Mouse (Mus musculus) lung, embryonic 15.5 days (tissue): Measurements from ENCODE around the gene Ltbp4. TPM values are rescaled to one million over a fixed set of nuclear protein-coding genes. Genes with fewer than 3 reads are reported as not detected.
A peak's percentile ranks its signal among the peaks of the same experiment; 100 is the strongest.

Source experiments
- ATAC-seq: fragments of 200-750 bp; cut with Nextera tagmentation; 2 replicates; pipeline ENCODE4 v1.8.0; 2017; ENCODE audit warnings: moderate number of reproducible peaks, borderline replicate concordance; ENCODE audit not compliant: low FRiP score, low TSS enrichment; ENCODE audit errors: extremely low read depth
- H3K27ac ChIP-seq: fragments of 300-500 bp; sonication (generic); 2 replicates; pipeline ENCODE4 v1.5.1; 2015; ENCODE audit warnings: moderate library complexity, mild to moderate bottlenecking, inconsistent platforms
- H3K27me3 ChIP-seq: fragments of 300-500 bp; sonication (generic); 2 replicates; pipeline ENCODE4 v1.6.1; 2015; ENCODE audit warnings: inconsistent platforms
- H3K36me3 ChIP-seq: fragments of 300-500 bp; sonication (generic); 2 replicates; pipeline ENCODE4 v1.6.1; 2015; ENCODE audit warnings: inconsistent platforms
- H3K4me1 ChIP-seq: fragments of 300-500 bp; sonication (generic); 2 replicates; pipeline ENCODE4 v1.6.1; 2015; ENCODE audit warnings: inconsistent platforms
- H3K4me2 ChIP-seq: fragments of 300-500 bp; sonication (generic); 2 replicates; pipeline ENCODE4 v1.6.1; 2015; ENCODE audit warnings: inconsistent platforms, mild to moderate bottlenecking, moderate library complexity
- H3K4me3 ChIP-seq: fragments of 300-500 bp; sonication (generic); 2 replicates; pipeline ENCODE4 v1.5.1; 2015; ENCODE audit warnings: mild to moderate bottlenecking, inconsistent platforms
- H3K9ac ChIP-seq: fragments of 300-500 bp; sonication (generic); 2 replicates; pipeline ENCODE4 v1.6.1; 2015; ENCODE audit warnings: inconsistent platforms
- H3K9me3 ChIP-seq: fragments of 300-500 bp; sonication (generic); 2 replicates; pipeline ENCODE4 v1.6.1; 2016; ENCODE audit warnings: inconsistent platforms
- WGBS: fragments of 180-500 bp; shearing (Covaris S2); methylation state at CpG from one replicate; pipeline ENCODE4 v1.1.7; 2015; 5-methylcytosine and 5-hydroxymethylcytosine counted together
- polyA plus RNA-seq: library from polyadenylated mRNA; unstranded; fragments of >200 nt; fragmentation: Nextera tagmentation; extraction: Ambion mirVana; gene quantifications from 2 replicates; pipeline ENCODE4 v1.2.1, GENCODE M21; 2015

Ltbp4 gene
- polyA plus RNA-seq, 1 experiment from 2014 or later = 102 TPM

GRCm38 (mm10) chr7:27291795-27292466 is 45.6 kb downstream of the Ltbp4 start:
- WGBS = 11% methylated on average over 12 of the region's 12 CpGs
- Histone ChIP-seq H3K27me3 (no peaks in the 10 kb centered on the region), H3K4me1 (peaks cover 14% of the 10 kb centered on the region), H3K9ac (no peak overlapping the region), H3K9me3 (no peaks in the 10 kb centered on the region), H3K4me3 (no peak overlapping the region), H3K27ac (peak overlapping the region; percentile 93), H3K36me3 (no peaks in the 10 kb centered on the region), H3K4me2 (peak overlapping the region; percentile 4)
- peak; percentile 86 for ATAC-seq

GRCm38 (mm10) chr7:27290555-27290954 is 46.9 kb downstream of the Ltbp4 start:
- ATAC-seq = no peak
- H3K4me3 ChIP-seq = no peak overlapping the region
- H3K9me3 ChIP-seq = no peaks in the 10 kb centered on the region
- no peaks in the 10 kb centered on the region for H3K36me3 ChIP-seq
- H3K9ac ChIP-seq = no peak overlapping the region
- no peaks in the 10 kb centered on the region for H3K27me3 ChIP-seq
- H3K27ac ChIP-seq = no peak overlapping the region
- H3K4me1 ChIP-seq = peaks cover 15% of the 10 kb centered on the region
- WGBS = 60% methylated on average over 2 of the region's 2 CpGs
- no peak overlapping the region for H3K4me2 ChIP-seq

- Histone ChIP-seq H3K4me3 (no peak overlapping the region), H3K27me3 (no peaks in the 10 kb centered on the region), H3K4me2 (no peak overlapping the region), H3K27ac (no peak overlapping the region), H3K9ac (no peak overlapping the region), H3K9me3 (no peaks in the 10 kb centered on the region), H3K4me1 (peaks cover 24% of the 10 kb centered on the region), H3K36me3 (no peaks in the 10 kb centered on the region)
- ATAC-seq = no peak
- 86% methylated on average over 7 of the region's 7 CpGs for whole genome bisulfite sequencing
Observed at GRCm38 (mm10) chr7:27288732-27289131, 48.8 kb downstream of the Ltbp4 start.

- Histone ChIP-seq H3K4me2 (peak overlapping the region; percentile 47), H3K4me3 (peak overlapping the region; percentile 11; the same call in 1 of the 2 replicates), H3K27me3 (no peaks in the 10 kb centered on the region), H3K9me3 (no peaks in the 10 kb centered on the region), H3K9ac (no peak overlapping the region), H3K4me1 (peaks cover 10% of the 10 kb centered on the region), H3K36me3 (peaks cover 11% of the 10 kb centered on the region), H3K27ac (peak overlapping the region; percentile 64; the same call in 1 of the 2 replicates)
- WGBS = 4% methylated on average over 8 of the region's 8 CpGs
- peak; percentile 77 for ATAC-seq
Observed at GRCm38 (mm10) chr7:27285698-27286066, 51.8 kb downstream of the Ltbp4 start.

- peaks cover 10% of the 10 kb centered on the region for H3K4me1 ChIP-seq
- 1% methylated on average over 28 of the region's 28 CpGs for WGBS
- peaks cover 14% of the 10 kb centered on the region for H3K36me3 ChIP-seq
- H3K9ac ChIP-seq = 0 out of 2 replicates have a peak overlapping the region, but pooled peaks have one; percentile 0
- H3K4me2 ChIP-seq = peak overlapping the region; percentile 47
- no peaks in the 10 kb centered on the region for H3K27me3 ChIP-seq
- H3K9me3 ChIP-seq = no peaks in the 10 kb centered on the region
- ATAC-seq = peak; percentile 76; the same call in 1 of the 2 replicates
- H3K27ac ChIP-seq = peak overlapping the region; percentile 64
- peak overlapping the region; percentile 11; the same call in 1 of the 2 replicates for H3K4me3 ChIP-seq
Observed at GRCm38 (mm10) chr7:27284865-27285697, 52.4 kb downstream of the Ltbp4 start.

- no peak overlapping the region for H3K4me2 ChIP-seq
- 72% methylated on average over 4 of the region's 4 CpGs for WGBS
- no peak overlapping the region for H3K27ac ChIP-seq
- H3K36me3 ChIP-seq = peaks cover 35% of the 10 kb centered on the region
- no peak for ATAC-seq
- H3K27me3 ChIP-seq = no peaks in the 10 kb centered on the region
- H3K4me3 ChIP-seq = no peak overlapping the region
- no peak overlapping the region for H3K9ac ChIP-seq
- no peaks in the 10 kb centered on the region for H3K9me3 ChIP-seq
- peaks cover 10% of the 10 kb centered on the region for H3K4me1 ChIP-seq
Observed at GRCm38 (mm10) chr7:27282225-27282624, 55.3 kb downstream of the Ltbp4 start.

- Histone ChIP-seq H3K4me1 (peaks cover 10% of the 10 kb centered on the region), H3K4me2 (no peak overlapping the region), H3K9ac (no peak overlapping the region), H3K9me3 (no peaks in the 10 kb centered on the region), H3K4me3 (no peak overlapping the region), H3K27me3 (no peaks in the 10 kb centered on the region), H3K27ac (no peak overlapping the region), H3K36me3 (peaks cover 39% of the 10 kb centered on the region)
- ATAC-seq = no peak
- 75% methylated on average over 13 of the region's 13 CpGs for WGBS
Observed at GRCm38 (mm10) chr7:27281717-27282116, 55.8 kb downstream of the Ltbp4 start.

- no peak overlapping the region for H3K27ac ChIP-seq
- no peak overlapping the region for H3K9ac ChIP-seq
- no peaks in the 10 kb centered on the region for H3K9me3 ChIP-seq
- no peak overlapping the region for H3K4me3 ChIP-seq
- 0 out of 2 replicates have a peak, but pooled peaks cover 3% of the 10 kb centered on the region for H3K4me1 ChIP-seq
- H3K4me2 ChIP-seq = no peak overlapping the region
- no peaks in the 10 kb centered on the region for H3K27me3 ChIP-seq
- WGBS = 89% methylated on average over 3 of the region's 3 CpGs
- no peak for ATAC-seq
- H3K36me3 ChIP-seq = peaks cover 67% of the 10 kb centered on the region
Observed at GRCm38 (mm10) chr7:27277191-27277590, 60.3 kb downstream of the Ltbp4 start.

- Histone ChIP-seq H3K9ac (no peak overlapping the region), H3K27me3 (no peaks in the 10 kb centered on the region), H3K36me3 (peaks cover 71% of the 10 kb centered on the region), H3K4me1 (0 out of 2 replicates have a peak, but pooled peaks cover 3% of the 10 kb centered on the region), H3K4me2 (no peak overlapping the region), H3K4me3 (no peak overlapping the region), H3K9me3 (no peaks in the 10 kb centered on the region), H3K27ac (no peak overlapping the region)
- 59% methylated on average over 7 of the region's 7 CpGs for WGBS
- no peak; the same call in 1 of the 2 replicates for ATAC-seq
Observed at GRCm38 (mm10) chr7:27276021-27276420, 61.5 kb downstream of the Ltbp4 start.

GRCm38 (mm10) chr7:27274916-27275315 is 62.6 kb downstream of the Ltbp4 start:
- Histone ChIP-seq H3K9me3 (no peaks in the 10 kb centered on the region), H3K4me3 (no peak overlapping the region), H3K9ac (no peak overlapping the region), H3K27ac (no peak overlapping the region), H3K36me3 (peaks cover 76% of the 10 kb centered on the region), H3K27me3 (no peaks in the 10 kb centered on the region), H3K4me2 (no peak overlapping the region), H3K4me1 (0 out of 2 replicates have a peak, but pooled peaks cover 3% of the 10 kb centered on the region)
- ATAC-seq = no peak
- WGBS = 77% methylated on average over 4 of the region's 4 CpGs

- H3K36me3 ChIP-seq = peaks cover 78% of the 10 kb centered on the region
Observed at GRCm38 (mm10) chr7:27273739-27274351, 63.6 kb downstream of the Ltbp4 start.

More at GRCm38 (mm10) chr7:27273739-27274351, 63.6 kb downstream of the Ltbp4 start:
- H3K4me2 ChIP-seq = peak overlapping the region; percentile 27; the same call in 1 of the 2 replicates
- 0 out of 2 replicates have a peak, but pooled peaks cover 3% of the 10 kb centered on the region for H3K4me1 ChIP-seq
- H3K9me3 ChIP-seq = no peaks in the 10 kb centered on the region
- peak; percentile 47; the same call in 1 of the 2 replicates for ATAC-seq
- 46% methylated on average over 32 of the region's 32 CpGs for WGBS
- no peak overlapping the region for H3K27ac ChIP-seq
- H3K27me3 ChIP-seq = no peaks in the 10 kb centered on the region
- H3K4me3 ChIP-seq = peak overlapping the region; percentile 17; the same call in 1 of the 2 replicates
- H3K9ac ChIP-seq = no peak overlapping the region
